Mouse (Mus musculus): ENCODE data around the gene Fermt3. TPM values are rescaled to one million over a fixed set of nuclear protein-coding genes. Genes with fewer than 3 reads are reported as not detected.

Gene Fermt3
- total RNA-seq, 4 experiments from 2014 or later: 3.7 to 17.8 (median 9.2) TPM

GRCm38 (mm10) chr19:7039088-7039720, 19.9 kb upstream of the Fermt3 start:
- peak; percentile 49 to 50 for DNase-seq (ENCODE audit: low spot score in 2 of 2)

GRCm38 (mm10) chr19:7034006-7034405, 14.7 kb upstream of the Fermt3 start:
- no peak for DNase-seq (ENCODE audit: low spot score in 2 of 2)

- DNase-seq (ENCODE audit: low spot score in 2 of 2): peak; percentile 32 to 40
Measured at GRCm38 (mm10) chr19:7029531-7029930, 10.3 kb upstream of the Fermt3 start.

- no peak for DNase-seq (ENCODE audit: low spot score in 2 of 2)
Measured at GRCm38 (mm10) chr19:7020224-7020641, 964 bp upstream of the Fermt3 start.

- DNase-seq (ENCODE audit: low spot score in 2 of 2): no peak
Measured at GRCm38 (mm10) chr19:7018546-7018945, 723 bp downstream of the Fermt3 start.

GRCm38 (mm10) chr19:7017541-7018457, 1.5 kb downstream of the Fermt3 start:
- no peak for DNase-seq (ENCODE audit: low spot score in 2 of 2)

- no peak for DNase-seq (ENCODE audit: low spot score in 2 of 2)
Measured at GRCm38 (mm10) chr19:7014481-7015135, 4.7 kb downstream of the Fermt3 start.

GRCm38 (mm10) chr19:7013984-7014383, 5.3 kb downstream of the Fermt3 start:
- DNase-seq (ENCODE audit: low spot score in 2 of 2): no peak

GRCm38 (mm10) chr19:7012426-7012825, 6.8 kb downstream of the Fermt3 start:
- DNase-seq (ENCODE audit: low spot score in 2 of 2): no peak

GRCm38 (mm10) chr19:7006892-7007593, 12.2 kb downstream of the Fermt3 start:
- DNase-seq (ENCODE audit: low spot score in 2 of 2): no peak

- DNase-seq (ENCODE audit: low spot score in 2 of 2): no peak
Measured at GRCm38 (mm10) chr19:6999360-7000063, 19.8 kb downstream of the Fermt3 start.

- DNase-seq (ENCODE audit: low spot score in 2 of 2): no peak
Measured at GRCm38 (mm10) chr19:6997721-6998290, 21.5 kb downstream of the Fermt3 start.

- DNase-seq (ENCODE audit: low spot score in 2 of 2): peak; percentile 79 to 83
Measured at GRCm38 (mm10) chr19:6996006-6996405, 23.3 kb downstream of the Fermt3 start, which contains the start of the genes Nudt22 and Trpt1. Nudt22 (minus strand) TSS chr19:6996117. Trpt1 (plus strand) TSS chr19:6996131.

- DNase-seq (ENCODE audit: low spot score in 2 of 2): peak in 1 of 2 experiments; percentile 23
Measured at GRCm38 (mm10) chr19:6995255-6995991, 23.8 kb downstream of the Fermt3 start.

- DNase-seq (ENCODE audit: low spot score in 2 of 2): no peak
Measured at GRCm38 (mm10) chr19:6994489-6994888, 24.8 kb downstream of the Fermt3 start.

GRCm38 (mm10) chr19:6994002-6994401, 25.3 kb downstream of the Fermt3 start:
- no peak for DNase-seq (ENCODE audit: low spot score in 2 of 2)

GRCm38 (mm10) chr19:6993011-6993770, 26.1 kb downstream of the Fermt3 start:
- no peak for DNase-seq (ENCODE audit: low spot score in 2 of 2)

- peak; percentile 93 to 95 for DNase-seq (ENCODE audit: low spot score in 2 of 2)
Measured at GRCm38 (mm10) chr19:6992011-6992858, 27.0 kb downstream of the Fermt3 start, which contains the start of gene Dnajc4. Dnajc4 (minus strand) TSS chr19:6992572.

Data from layer of hippocampus, adult 8-10 months (tissue).